Mouse (Mus musculus) liver, embryonic 12.5 days (tissue): ENCODE measurements around the gene Kpna2. TPM values are rescaled to one million over a fixed set of nuclear protein-coding genes. Genes with fewer than 3 reads are reported as not detected.

Experiments
- ATAC-seq: fragments of 200-750 bp; cut with Nextera tagmentation; 2 replicates; pipeline ENCODE4 v1.8.0; 2017; ENCODE audit warnings: moderate number of reproducible peaks, mild to moderate bottlenecking, moderate library complexity
- H3K27ac ChIP-seq: fragments of 300-500 bp; sonication (generic); 2 replicates; pipeline ENCODE4 v1.5.1; 2016; ENCODE audit warnings: mild to moderate bottlenecking
- H3K27me3 ChIP-seq: fragments of 300-500 bp; sonication (generic); replicated peaks from 2 replicates; pipeline ENCODE4 v1.6.1; 2016; ENCODE audit warnings: mild to moderate bottlenecking, moderate library complexity
- H3K36me3 ChIP-seq: fragments of 300-500 bp; sonication (generic); 2 replicates; pipeline ENCODE4 v1.6.1; 2016; ENCODE audit warnings: mild to moderate bottlenecking, moderate library complexity
- H3K4me1 ChIP-seq: fragments of 300-500 bp; sonication (generic); 2 replicates; pipeline ENCODE4 v1.6.1; 2016
- H3K4me2 ChIP-seq: fragments of 300-500 bp; sonication (generic); 2 replicates; pipeline ENCODE4 v1.6.1; 2016; ENCODE audit warnings: mild to moderate bottlenecking, moderate library complexity
- H3K4me3 ChIP-seq: fragments of 300-500 bp; sonication (generic); 2 replicates; pipeline ENCODE4 v1.5.1; 2016; ENCODE audit warnings: mild to moderate bottlenecking, moderate library complexity
- H3K9ac ChIP-seq: fragments of 300-500 bp; sonication (generic); 2 replicates; pipeline ENCODE4 v1.6.1; 2016; ENCODE audit warnings: mild to moderate bottlenecking, moderate library complexity
- H3K9me3 ChIP-seq: fragments of 300-500 bp; sonication (generic); replicated peaks from 2 replicates; pipeline ENCODE4 v1.6.1; 2016; ENCODE audit warnings: mild to moderate bottlenecking, moderate library complexity
- WGBS: fragments of 180-500 bp; shearing (Covaris S2); methylation state at CpG from one replicate; pipeline ENCODE4 v1.1.7; 2016; ENCODE audit not compliant: insufficient replicate concordance; 5-methylcytosine and 5-hydroxymethylcytosine counted together
- polyA plus RNA-seq: library from polyadenylated mRNA; unstranded; fragments of >200 nt; fragmentation: Nextera tagmentation; extraction: Ambion mirVana; gene quantifications from 2 replicates; pipeline ENCODE4 v1.2.1, GENCODE M21; 2016

Kpna2 gene
- polyA plus RNA-seq, 1 experiment from 2014 or later, result 381 TPM

GRCm38 (mm10) chr11:106954566-106954965, 44.8 kb downstream of the Kpna2 start:
- WGBS, result 67% methylated on average over 8 of the region's 8 CpGs
- no peak overlapping the region for H3K27ac ChIP-seq
- H3K9ac ChIP-seq, result no peak overlapping the region
- no peak overlapping the region for H3K4me2 ChIP-seq
- 0 out of 2 replicates have a peak, but pooled peaks cover 6% of the 10 kb centered on the region for H3K4me1 ChIP-seq
- no peak overlapping the region for H3K4me3 ChIP-seq
- ATAC-seq, result no peak
- H3K36me3 ChIP-seq, result no peaks in the 10 kb centered on the region
- H3K27me3 ChIP-seq, result peaks cover 3% of the 10 kb centered on the region; the same call in 1 of the 2 replicates
- no peaks in the 10 kb centered on the region for H3K9me3 ChIP-seq

DNA sequence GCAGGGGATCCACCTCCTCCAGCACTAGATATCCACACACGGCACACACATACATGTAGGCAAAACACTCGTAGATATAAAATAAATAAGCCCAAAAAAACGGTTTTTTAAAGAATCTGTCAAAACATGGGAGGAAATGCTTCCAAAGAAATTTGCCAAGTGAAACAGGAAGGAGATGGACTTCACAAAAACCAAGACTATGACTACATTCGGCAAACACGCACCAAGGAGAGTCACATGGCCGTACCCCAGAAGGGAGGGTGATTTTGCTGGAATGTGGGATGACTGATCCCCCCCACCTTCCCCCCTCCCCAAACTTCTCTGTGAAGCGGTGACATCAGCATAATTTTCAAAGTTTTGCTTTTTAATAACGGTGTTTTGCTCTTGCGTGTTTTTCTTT, 45.2 kb downstream of the Kpna2 start:
- 68% methylated on average over 9 of the region's 9 CpGs for WGBS
- ATAC-seq, result no peak
- H3K4me3 ChIP-seq, result no peak overlapping the region

More for the DNA sequence above, 45.2 kb downstream of the Kpna2 start:
- H3K36me3 ChIP-seq, result no peaks in the 10 kb centered on the region
- H3K9me3 ChIP-seq, result no peaks in the 10 kb centered on the region
- H3K27ac ChIP-seq, result no peak overlapping the region
- peaks cover 3% of the 10 kb centered on the region; the same call in 1 of the 2 replicates for H3K27me3 ChIP-seq
- 0 out of 2 replicates have a peak, but pooled peaks cover 6% of the 10 kb centered on the region for H3K4me1 ChIP-seq
- no peak overlapping the region for H3K4me2 ChIP-seq
- no peak overlapping the region for H3K9ac ChIP-seq

Other genes with a start within 250 kb of the Kpna2 start
- gene Pecam1, start 248.9 kb downstream of the Kpna2 start, polyA plus RNA-seq, result 10.7 and 12.3 TPM in 2 replicates
- 2.2 and 2.7 TPM in 2 replicates for gene Milr1, start 248.3 kb downstream of the Kpna2 start, polyA plus RNA-seq
- 7.0 and 7.3 TPM in 2 replicates for gene Polg2, start 220.0 kb downstream of the Kpna2 start, polyA plus RNA-seq
- 174 and 177 TPM in 2 replicates for gene Ddx5, start 210.4 kb downstream of the Kpna2 start, polyA plus RNA-seq
- gene Cep95, start 210.3 kb downstream of the Kpna2 start, polyA plus RNA-seq, result 12.6 and 12.7 TPM in 2 replicates
- gene Smurf2, start 78.8 kb downstream of the Kpna2 start, polyA plus RNA-seq, result 4.3 and 5.1 TPM in 2 replicates
- 1.5 and 2.0 TPM in 2 replicates for gene 1810010H24Rik, start 26.1 kb upstream of the Kpna2 start, polyA plus RNA-seq
- 12.6 and 12.7 TPM in 2 replicates for gene Bptf, start 132.6 kb upstream of the Kpna2 start, polyA plus RNA-seq
- gene Nol11, start 189.8 kb upstream of the Kpna2 start, polyA plus RNA-seq, result 43.2 and 46.2 TPM in 2 replicates